Mouse (Mus musculus) cortical plate, adult 2 months (tissue): ENCODE measurements at regions not wholly inside any gene's neighbourhood (a gene's known extent, or its start where the extent isn't known, plus 50 kb on each side); places are given as distances from the start of the nearest gene placed in this dataset.

ENCODE experiments used
- CTCF ChIP-seq: fragments of 200-500 bp; IDR thresholded peaks from 2 replicates; pipeline ENCODE4 v1.5.1; 2011; ENCODE audit warnings: mild to moderate bottlenecking, control low read depth, low read length; ENCODE audit not compliant: insufficient read depth; ENCODE audit errors: extremely low read depth
- POLR2A ChIP-seq: fragments of 200-500 bp; IDR thresholded peaks from 2 replicates; pipeline ENCODE4 v1.6.1; 2011; ENCODE audit warnings: mild to moderate bottlenecking, low read length, control low read depth; ENCODE audit not compliant: insufficient read depth; ENCODE audit errors: extremely low read depth

DNA sequence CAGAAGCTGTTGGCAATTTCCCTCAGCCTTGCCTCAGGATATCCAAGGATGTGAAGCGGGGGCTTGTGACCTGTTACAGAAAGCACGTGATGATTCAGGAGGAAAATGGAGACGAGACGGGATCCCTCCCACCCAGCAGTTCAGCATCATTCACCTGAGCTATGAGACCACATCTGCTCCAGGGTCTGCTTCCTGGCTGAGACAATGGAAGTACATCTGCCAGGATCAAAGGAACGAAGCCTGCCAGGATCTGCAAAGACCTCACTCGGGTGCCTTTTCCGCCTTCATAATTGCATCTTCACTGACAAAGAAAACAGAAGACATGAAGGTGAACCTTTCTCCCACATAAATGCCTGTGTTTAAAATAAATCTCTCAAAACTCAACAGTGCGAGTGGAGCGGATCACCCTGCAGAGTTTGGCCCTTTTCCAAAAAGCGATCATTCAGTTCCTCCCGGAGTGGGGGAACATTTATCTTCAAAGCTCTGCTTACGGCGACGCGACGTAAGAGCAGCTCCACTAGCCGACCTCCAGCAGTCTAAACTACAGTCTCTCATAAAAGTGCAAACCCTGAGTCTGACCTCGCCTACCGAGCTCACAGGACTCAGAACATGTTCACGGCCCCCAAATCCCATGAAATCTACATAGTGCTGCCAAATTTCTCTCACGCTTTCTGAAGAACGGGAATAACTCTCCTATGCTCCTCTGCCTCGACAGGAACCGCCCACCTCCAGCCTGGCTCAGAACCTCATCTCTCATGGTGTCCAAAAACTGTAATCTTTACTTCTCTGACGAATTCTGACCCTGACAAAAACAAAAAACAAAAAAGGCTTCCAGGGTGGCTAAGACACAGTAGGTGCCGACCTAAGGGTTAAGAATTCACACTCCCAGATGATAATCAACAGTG lies 117.0 kb downstream of the Setd4 start:
- TF ChIP-seq CTCF (no peak), POLR2A (no peak)
